Mouse (Mus musculus): ENCODE data around the gene Vmn1r40.

DNA sequence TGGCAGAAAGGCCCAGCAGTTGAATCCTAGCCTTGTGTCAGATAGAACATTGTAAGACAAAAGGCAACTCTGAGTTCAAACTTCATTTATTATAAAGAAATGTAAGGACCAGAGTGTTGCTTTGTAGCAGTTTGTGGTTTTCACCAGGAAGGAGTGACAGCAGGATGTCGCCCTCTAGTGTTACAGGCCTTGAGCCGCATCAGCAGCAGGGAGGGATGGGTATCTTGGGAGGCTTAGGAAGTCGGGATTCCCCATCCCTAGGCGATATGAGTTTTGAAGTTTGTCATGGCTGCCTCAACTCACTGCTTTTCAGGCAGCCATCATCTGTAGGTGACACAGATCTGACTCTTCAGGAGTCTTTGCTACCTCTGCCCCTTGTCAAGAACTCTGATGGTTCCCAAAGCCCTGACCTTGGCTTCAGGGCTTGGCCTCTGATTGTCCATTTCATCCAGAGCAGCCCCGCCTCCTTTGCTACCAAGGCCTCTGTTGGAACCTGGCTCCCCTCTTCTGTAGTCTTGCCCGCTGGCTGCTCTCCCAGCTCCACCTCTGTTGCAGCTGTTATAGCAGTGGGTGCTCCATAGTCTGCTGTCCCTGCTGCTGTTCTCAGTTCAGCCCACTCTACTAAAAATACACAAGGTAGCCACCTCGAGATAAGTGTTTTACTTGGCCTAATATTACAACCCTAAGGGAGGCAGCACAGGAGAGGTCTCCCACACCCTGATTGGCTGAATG, 47.5 kb upstream of the Vmn1r40 start:
- peak; percentile 81 for TF ChIP-seq CTCF (IDR thresholded peaks at IDR 0.05; ENCODE audit: low read depth)
- TF ChIP-seq EP300 (optimal IDR thresholded peaks at IDR 0.05): no peak
